Mouse (Mus musculus): ENCODE results near the gene Cbs. TPM values are rescaled to one million over a fixed set of nuclear protein-coding genes. Genes with fewer than 3 reads are reported as not detected.

The Cbs gene
- polyA plus RNA-seq, 1 experiment: 35.0 TPM

GRCm38 (mm10) chr17:31598593-31598992 lies 38.4 kb downstream of the Cbs start:
- Histone ChIP-seq H3K4me3 (ENCODE audit: insufficient read depth, low read length) (no peak overlapping the region), H3K27ac (ENCODE audit: insufficient read depth, low read length) (no peak overlapping the region), H3K4me1 (ENCODE audit: control insufficient read depth, insufficient read depth, low read length) (no peaks in the 10 kb centered on the region)
- TF ChIP-seq POLR2A (IDR thresholded peaks at IDR 0.05; ENCODE audit: extremely low read depth, insufficient read depth, low read length): no peak
- TF ChIP-seq CTCF (IDR thresholded peaks at IDR 0.05; ENCODE audit: extremely low read depth, insufficient read depth, low read length): no peak

- no peaks in the 10 kb centered on the region for H3K4me1 ChIP-seq (ENCODE audit: control insufficient read depth, insufficient read depth, low read length)
- H3K4me3 ChIP-seq (ENCODE audit: insufficient read depth, low read length): no peak overlapping the region
- no peak overlapping the region for H3K27ac ChIP-seq (ENCODE audit: insufficient read depth, low read length)
- no peak for TF ChIP-seq CTCF (IDR thresholded peaks at IDR 0.05; ENCODE audit: extremely low read depth, insufficient read depth, low read length)
- no peak for TF ChIP-seq POLR2A (IDR thresholded peaks at IDR 0.05; ENCODE audit: extremely low read depth, insufficient read depth, low read length)
Observed at GRCm38 (mm10) chr17:31597957-31598356, 39.1 kb downstream of the Cbs start.

DNA sequence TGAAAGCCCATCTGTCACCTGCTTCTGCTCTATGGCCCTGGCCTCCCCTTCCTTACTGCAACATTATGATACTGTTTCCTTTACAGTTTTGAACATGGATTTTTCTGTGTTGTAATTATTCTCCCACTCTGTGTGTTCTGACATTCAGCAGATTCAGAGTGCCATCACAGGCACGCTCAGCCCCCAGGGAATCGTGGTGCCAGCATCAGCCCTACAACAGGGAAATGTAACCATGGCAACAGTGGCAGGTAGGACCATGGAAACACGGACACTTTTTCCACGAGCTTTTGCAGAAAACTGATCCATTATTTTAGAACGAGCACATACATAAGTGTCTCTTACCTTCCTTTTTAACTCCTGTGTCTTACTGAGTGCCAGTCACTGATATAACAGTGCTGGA lies 42.0 kb downstream of the Cbs start:
- TF ChIP-seq POLR2A (IDR thresholded peaks at IDR 0.05; ENCODE audit: extremely low read depth, insufficient read depth, low read length) (no peak), CTCF (IDR thresholded peaks at IDR 0.05; ENCODE audit: extremely low read depth, insufficient read depth, low read length) (no peak)
- Histone ChIP-seq H3K27ac (ENCODE audit: insufficient read depth, low read length) (no peak overlapping the region), H3K4me1 (ENCODE audit: control insufficient read depth, insufficient read depth, low read length) (no peaks in the 10 kb centered on the region), H3K4me3 (ENCODE audit: insufficient read depth, low read length) (no peak overlapping the region)

DNA sequence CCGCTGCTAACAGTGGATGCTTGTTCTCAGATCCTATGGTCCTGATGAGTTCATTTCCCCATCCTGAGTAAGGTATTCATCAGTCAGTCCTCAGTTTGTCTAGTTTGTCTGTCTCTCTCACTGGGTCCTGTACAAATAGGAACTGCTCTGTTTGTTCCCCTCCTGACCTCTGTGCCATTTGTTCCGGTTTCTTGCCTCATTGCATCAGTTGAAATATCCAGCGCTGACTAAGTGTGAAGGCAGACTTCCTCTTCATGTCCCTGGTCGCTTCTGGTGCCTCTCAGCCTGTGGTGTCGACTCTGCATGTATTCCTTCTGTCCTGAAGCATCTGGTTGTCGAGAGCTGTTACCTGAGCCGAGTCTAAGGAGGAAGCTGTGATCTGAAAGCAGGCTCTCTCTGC lies 42.4 kb downstream of the Cbs start:
- H3K4me1 ChIP-seq (ENCODE audit: control insufficient read depth, insufficient read depth, low read length): no peaks in the 10 kb centered on the region
- no peak for TF ChIP-seq CTCF (IDR thresholded peaks at IDR 0.05; ENCODE audit: extremely low read depth, insufficient read depth, low read length)
- TF ChIP-seq POLR2A (IDR thresholded peaks at IDR 0.05; ENCODE audit: extremely low read depth, insufficient read depth, low read length): no peak
- no peak overlapping the region for H3K27ac ChIP-seq (ENCODE audit: insufficient read depth, low read length)
- no peak overlapping the region for H3K4me3 ChIP-seq (ENCODE audit: insufficient read depth, low read length)

DNA sequence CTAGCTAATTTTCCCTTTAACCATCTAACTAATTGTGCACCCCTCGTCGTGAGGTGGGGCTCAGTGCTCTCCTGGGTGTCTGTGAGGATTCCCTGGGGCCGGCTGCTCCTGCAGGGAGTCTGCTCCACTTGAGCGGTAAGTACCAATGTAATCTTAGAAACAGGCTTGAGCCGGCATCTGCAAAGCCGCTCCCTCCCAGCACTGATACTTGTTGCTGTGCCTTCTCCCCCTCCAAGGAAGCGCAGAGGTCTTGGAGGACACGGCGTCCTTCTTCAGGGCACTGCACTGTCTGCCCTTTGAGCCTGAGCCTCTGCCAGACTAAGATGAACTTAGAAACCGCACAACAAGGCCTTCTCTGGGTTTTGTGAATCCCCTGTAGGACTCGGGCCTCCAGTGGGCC lies 46.2 kb downstream of the Cbs start:
- Histone ChIP-seq H3K27ac (ENCODE audit: insufficient read depth, low read length) (no peak overlapping the region), H3K4me1 (ENCODE audit: control insufficient read depth, insufficient read depth, low read length) (no peaks in the 10 kb centered on the region), H3K4me3 (ENCODE audit: insufficient read depth, low read length) (no peak overlapping the region)
- TF ChIP-seq CTCF (IDR thresholded peaks at IDR 0.05; ENCODE audit: extremely low read depth, insufficient read depth, low read length) (no peak), POLR2A (IDR thresholded peaks at IDR 0.05; ENCODE audit: extremely low read depth, insufficient read depth, low read length) (no peak)

- TF ChIP-seq POLR2A (IDR thresholded peaks at IDR 0.05; ENCODE audit: extremely low read depth, insufficient read depth, low read length) (no peak), CTCF (IDR thresholded peaks at IDR 0.05; ENCODE audit: extremely low read depth, insufficient read depth, low read length) (no peak)
- no peak overlapping the region for H3K4me3 ChIP-seq (ENCODE audit: insufficient read depth, low read length)
- H3K27ac ChIP-seq (ENCODE audit: insufficient read depth, low read length): no peak overlapping the region
- no peaks in the 10 kb centered on the region for H3K4me1 ChIP-seq (ENCODE audit: control insufficient read depth, insufficient read depth, low read length)
Observed at GRCm38 (mm10) chr17:31588726-31589125, 48.3 kb downstream of the Cbs start.

- Histone ChIP-seq H3K4me3 (ENCODE audit: insufficient read depth, low read length) (no peak overlapping the region), H3K27ac (ENCODE audit: insufficient read depth, low read length) (no peak overlapping the region), H3K4me1 (ENCODE audit: control insufficient read depth, insufficient read depth, low read length) (0 out of 2 replicates have a peak, but pooled peaks cover 1% of the 10 kb centered on the region)
- TF ChIP-seq CTCF (IDR thresholded peaks at IDR 0.05; ENCODE audit: extremely low read depth, insufficient read depth, low read length): no peak
- no peak for TF ChIP-seq POLR2A (IDR thresholded peaks at IDR 0.05; ENCODE audit: extremely low read depth, insufficient read depth, low read length)
Observed at GRCm38 (mm10) chr17:31588115-31588514, 48.9 kb downstream of the Cbs start.

- no peak for TF ChIP-seq CTCF (IDR thresholded peaks at IDR 0.05; ENCODE audit: extremely low read depth, insufficient read depth, low read length)
- TF ChIP-seq POLR2A (IDR thresholded peaks at IDR 0.05; ENCODE audit: extremely low read depth, insufficient read depth, low read length): no peak
Observed at GRCm38 (mm10) chr17:31583781-31584180, 53.3 kb downstream of the Cbs start.

DNA sequence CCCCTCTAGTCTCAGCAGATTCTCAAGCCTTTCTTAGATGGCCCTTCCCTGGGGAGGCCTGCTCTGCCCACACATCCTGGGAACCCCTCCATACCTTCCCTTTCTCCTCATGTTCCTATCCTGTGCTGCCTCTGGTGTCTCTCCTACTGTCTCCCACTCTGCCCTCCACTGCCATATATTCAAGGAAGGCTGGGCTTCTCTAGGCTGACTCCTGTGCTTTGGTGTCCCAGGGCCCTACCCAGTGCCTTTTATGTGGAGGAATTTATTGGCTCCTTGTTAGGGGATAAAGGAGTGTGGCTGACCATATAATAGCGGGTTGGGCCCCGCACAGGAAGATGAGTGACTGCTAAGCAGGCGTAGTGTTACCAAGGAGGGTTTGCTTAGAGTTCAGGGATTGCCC lies 53.9 kb downstream of the Cbs start:
- no peak for TF ChIP-seq CTCF (IDR thresholded peaks at IDR 0.05; ENCODE audit: extremely low read depth, insufficient read depth, low read length)
- no peak for TF ChIP-seq POLR2A (IDR thresholded peaks at IDR 0.05; ENCODE audit: extremely low read depth, insufficient read depth, low read length)
- H3K4me3 ChIP-seq (ENCODE audit: insufficient read depth, low read length): no peak overlapping the region
- no peak overlapping the region for H3K27ac ChIP-seq (ENCODE audit: insufficient read depth, low read length)
- H3K4me1 ChIP-seq (ENCODE audit: control insufficient read depth, insufficient read depth, low read length): 0 out of 2 replicates have a peak, but pooled peaks cover 1% of the 10 kb centered on the region

More at GRCm38 (mm10) chr17:31583781-31584180, 53.3 kb downstream of the Cbs start:
- Histone ChIP-seq H3K4me1 (ENCODE audit: control insufficient read depth, insufficient read depth, low read length) (0 out of 2 replicates have a peak, but pooled peaks cover 1% of the 10 kb centered on the region), H3K27ac (ENCODE audit: insufficient read depth, low read length) (no peak overlapping the region), H3K4me3 (ENCODE audit: insufficient read depth, low read length) (no peak overlapping the region)

- Histone ChIP-seq H3K4me1 (ENCODE audit: control insufficient read depth, insufficient read depth, low read length) (0 out of 2 replicates have a peak, but pooled peaks cover 3% of the 10 kb centered on the region), H3K4me3 (ENCODE audit: insufficient read depth, low read length) (no peak overlapping the region), H3K27ac (ENCODE audit: insufficient read depth, low read length) (no peak overlapping the region)
- no peak for TF ChIP-seq POLR2A (IDR thresholded peaks at IDR 0.05; ENCODE audit: extremely low read depth, insufficient read depth, low read length)
- no peak for TF ChIP-seq CTCF (IDR thresholded peaks at IDR 0.05; ENCODE audit: extremely low read depth, insufficient read depth, low read length)
Observed at GRCm38 (mm10) chr17:31580344-31580743, 56.7 kb downstream of the Cbs start.
